Mouse (Mus musculus): ENCODE measurements at regions not wholly inside any gene's neighbourhood (a gene's known extent, or its start where the extent isn't known, plus 50 kb on each side); places are given as distances from the start of the nearest gene placed in this dataset.

- peaks cover 5% of the 10 kb centered on the region; the same call in 1 of the 2 replicates for H3K4me1 ChIP-seq (ENCODE audit: control insufficient read depth, insufficient read depth, low read length)
- peak; percentile 68 to 70 for DNase-seq
- no peak overlapping the region for H3K4me3 ChIP-seq (replicated peaks; ENCODE audit: insufficient read depth, low read depth, low read length)
- no peak overlapping the region for H3K27ac ChIP-seq (ENCODE audit: insufficient read depth, low read length)
- 30% methylated on average over 10 of the region's 10 CpGs for WGBS
- no peaks in the 10 kb centered on the region for H3K27me3 ChIP-seq (ENCODE audit: control insufficient read depth, insufficient read depth, low read length)
- TF ChIP-seq POLR2A (IDR thresholded peaks at IDR 0.05; ENCODE audit: borderline replicate concordance, insufficient read depth, low read length) (no peak), CTCF (IDR thresholded peaks at IDR 0.05; ENCODE audit: borderline replicate concordance, insufficient read depth, low read depth, low read length) (no peak)
These were observed 181.8 kb upstream of the Hes1 start for GRCm38 (mm10) chr16:29882226-29882972.

- Histone ChIP-seq H3K27ac (ENCODE audit: insufficient read depth, low read length) (no peak overlapping the region), H3K4me1 (ENCODE audit: control insufficient read depth, insufficient read depth, low read length) (peaks cover 5% of the 10 kb centered on the region; the same call in 1 of the 2 replicates), H3K27me3 (ENCODE audit: control insufficient read depth, insufficient read depth, low read length) (no peaks in the 10 kb centered on the region), H3K4me3 (replicated peaks; ENCODE audit: insufficient read depth, low read depth, low read length) (no peak overlapping the region)
- no peak for DNase-seq
- WGBS: 78% methylated on average over 10 of the region's 10 CpGs
- TF ChIP-seq CTCF (IDR thresholded peaks at IDR 0.05; ENCODE audit: borderline replicate concordance, insufficient read depth, low read depth, low read length) (no peak), POLR2A (IDR thresholded peaks at IDR 0.05; ENCODE audit: borderline replicate concordance, insufficient read depth, low read length) (no peak)
These were observed 180.8 kb upstream of the Hes1 start for GRCm38 (mm10) chr16:29883252-29883992.

- 60% methylated on average over 4 of the region's 4 CpGs for WGBS
- TF ChIP-seq CTCF (IDR thresholded peaks at IDR 0.05; ENCODE audit: borderline replicate concordance, insufficient read depth, low read depth, low read length) (no peak), POLR2A (IDR thresholded peaks at IDR 0.05; ENCODE audit: borderline replicate concordance, insufficient read depth, low read length) (no peak)
- H3K27ac ChIP-seq (ENCODE audit: insufficient read depth, low read length): no peak overlapping the region
- H3K4me1 ChIP-seq (ENCODE audit: control insufficient read depth, insufficient read depth, low read length): peaks cover 5% of the 10 kb centered on the region; the same call in 1 of the 2 replicates
- no peaks in the 10 kb centered on the region for H3K27me3 ChIP-seq (ENCODE audit: control insufficient read depth, insufficient read depth, low read length)
- no peak for DNase-seq
- no peak overlapping the region for H3K4me3 ChIP-seq (replicated peaks; ENCODE audit: insufficient read depth, low read depth, low read length)
These were observed 179.3 kb upstream of the Hes1 start for GRCm38 (mm10) chr16:29884899-29885298.

GRCm38 (mm10) chr16:29886755-29887154 lies 177.4 kb upstream of the Hes1 start:
- Histone ChIP-seq H3K4me3 (replicated peaks; ENCODE audit: insufficient read depth, low read depth, low read length) (no peak overlapping the region), H3K27me3 (ENCODE audit: control insufficient read depth, insufficient read depth, low read length) (no peaks in the 10 kb centered on the region), H3K27ac (ENCODE audit: insufficient read depth, low read length) (no peak overlapping the region), H3K4me1 (ENCODE audit: control insufficient read depth, insufficient read depth, low read length) (peaks cover 5% of the 10 kb centered on the region; the same call in 1 of the 2 replicates)
- no peak for TF ChIP-seq POLR2A (IDR thresholded peaks at IDR 0.05; ENCODE audit: borderline replicate concordance, insufficient read depth, low read length)
- DNase-seq: no peak
- WGBS: 76% methylated on average over 4 of the region's 4 CpGs

GRCm38 (mm10) chr16:29889346-29889745 lies 174.8 kb upstream of the Hes1 start:
- no peak for DNase-seq
- Histone ChIP-seq H3K4me3 (replicated peaks; ENCODE audit: insufficient read depth, low read depth, low read length) (no peak overlapping the region), H3K27me3 (ENCODE audit: control insufficient read depth, insufficient read depth, low read length) (no peaks in the 10 kb centered on the region), H3K4me1 (ENCODE audit: control insufficient read depth, insufficient read depth, low read length) (no peaks in the 10 kb centered on the region; the same call in 1 of the 2 replicates), H3K27ac (ENCODE audit: insufficient read depth, low read length) (no peak overlapping the region)
- TF ChIP-seq POLR2A (IDR thresholded peaks at IDR 0.05; ENCODE audit: borderline replicate concordance, insufficient read depth, low read length) (no peak), CTCF (IDR thresholded peaks at IDR 0.05; ENCODE audit: borderline replicate concordance, insufficient read depth, low read depth, low read length) (no peak)
- 78% methylated on average over 4 of the region's 4 CpGs for WGBS

GRCm38 (mm10) chr16:29891472-29891871 lies 172.7 kb upstream of the Hes1 start:
- no peaks in the 10 kb centered on the region; the same call in 1 of the 2 replicates for H3K4me1 ChIP-seq (ENCODE audit: control insufficient read depth, insufficient read depth, low read length)
- H3K27ac ChIP-seq (ENCODE audit: insufficient read depth, low read length): no peak overlapping the region
- TF ChIP-seq POLR2A (IDR thresholded peaks at IDR 0.05; ENCODE audit: borderline replicate concordance, insufficient read depth, low read length) (no peak), CTCF (IDR thresholded peaks at IDR 0.05; ENCODE audit: borderline replicate concordance, insufficient read depth, low read depth, low read length) (no peak)
- no peaks in the 10 kb centered on the region for H3K27me3 ChIP-seq (ENCODE audit: control insufficient read depth, insufficient read depth, low read length)
- H3K4me3 ChIP-seq (replicated peaks; ENCODE audit: insufficient read depth, low read depth, low read length): no peak overlapping the region
- DNase-seq: no peak
- 88% methylated on average over 7 of the region's 7 CpGs for WGBS

- peak in 1 of 2 experiments; percentile 23 for DNase-seq
- WGBS: 15% methylated on average over 21 of the region's 21 CpGs
- no peaks in the 10 kb centered on the region for H3K27me3 ChIP-seq (ENCODE audit: control insufficient read depth, insufficient read depth, low read length)
- no peak for TF ChIP-seq CTCF (IDR thresholded peaks at IDR 0.05; ENCODE audit: borderline replicate concordance, insufficient read depth, low read depth, low read length)
- no peak for TF ChIP-seq POLR2A (IDR thresholded peaks at IDR 0.05; ENCODE audit: borderline replicate concordance, insufficient read depth, low read length)
- peak overlapping the region; percentile 1 for H3K4me3 ChIP-seq (replicated peaks; ENCODE audit: insufficient read depth, low read depth, low read length)
- H3K27ac ChIP-seq (ENCODE audit: insufficient read depth, low read length): no peak overlapping the region
- H3K4me1 ChIP-seq (ENCODE audit: control insufficient read depth, insufficient read depth, low read length): no peaks in the 10 kb centered on the region; the same call in 1 of the 2 replicates
These were observed 170.0 kb upstream of the Hes1 start for GRCm38 (mm10) chr16:29893871-29894828.

Data from cerebellum, adult 2 months (tissue).